Mouse (Mus musculus): ENCODE results near the gene Zfp709. TPM values are rescaled to one million over a fixed set of nuclear protein-coding genes. Genes with fewer than 3 reads are reported as not detected.
"Not testable (repeated sequence)": the region's sequence is repeated elsewhere in the genome, so short reads cannot be mapped to it uniquely, and the experiment has no call there.

The Zfp709 gene
- polyA plus RNA-seq, 1 experiment from 2014 or later: 7.1 TPM

- 81% methylated on average over 9 of the region's 10 CpGs for WGBS
- not testable (repeated sequence) for H3K4me2 ChIP-seq (ENCODE audit: low read depth, low read length); H3K9me3 ChIP-seq (ENCODE audit: control insufficient read depth, low read length); H3K36me3 ChIP-seq (ENCODE audit: control insufficient read depth, insufficient read depth, low read length); H3K27ac ChIP-seq (replicated peaks; ENCODE audit: low read depth, low read length); DNase-seq (ENCODE audit: low spot score); ATAC-seq (ENCODE audit: low read depth); H3K9ac ChIP-seq (ENCODE audit: low read depth, low read length); H3K4me1 ChIP-seq (ENCODE audit: control insufficient read depth, insufficient read depth, low read length); H3K27me3 ChIP-seq (replicated peaks; ENCODE audit: control insufficient read depth, insufficient read depth, low read length); H3K4me3 ChIP-seq (ENCODE audit: low read depth, low read length)
These were observed 25.0 kb upstream of the Zfp709 start for GRCm38 (mm10) chr8:71856630-71857328.

- not testable (repeated sequence) for H3K36me3 ChIP-seq (ENCODE audit: control insufficient read depth, insufficient read depth, low read length); H3K4me2 ChIP-seq (ENCODE audit: low read depth, low read length); H3K9ac ChIP-seq (ENCODE audit: low read depth, low read length); H3K4me1 ChIP-seq (ENCODE audit: control insufficient read depth, insufficient read depth, low read length); DNase-seq (ENCODE audit: low spot score); H3K4me3 ChIP-seq (ENCODE audit: low read depth, low read length); H3K9me3 ChIP-seq (ENCODE audit: control insufficient read depth, low read length); H3K27me3 ChIP-seq (replicated peaks; ENCODE audit: control insufficient read depth, insufficient read depth, low read length); H3K27ac ChIP-seq (replicated peaks; ENCODE audit: low read depth, low read length)
- ATAC-seq (ENCODE audit: low read depth): 0 out of 2 replicates have a peak, but pooled peaks have one; percentile 41
- 74% methylated on average over 2 of the region's 2 CpGs for WGBS
These were observed 24.5 kb upstream of the Zfp709 start for GRCm38 (mm10) chr8:71857364-71857763.

- not testable (repeated sequence) for H3K4me2 ChIP-seq (ENCODE audit: low read depth, low read length); ATAC-seq (ENCODE audit: low read depth); H3K4me1 ChIP-seq (ENCODE audit: control insufficient read depth, insufficient read depth, low read length); H3K9ac ChIP-seq (ENCODE audit: low read depth, low read length); H3K4me3 ChIP-seq (ENCODE audit: low read depth, low read length); H3K9me3 ChIP-seq (ENCODE audit: control insufficient read depth, low read length); H3K27me3 ChIP-seq (replicated peaks; ENCODE audit: control insufficient read depth, insufficient read depth, low read length); DNase-seq (ENCODE audit: low spot score); H3K27ac ChIP-seq (replicated peaks; ENCODE audit: low read depth, low read length); H3K36me3 ChIP-seq (ENCODE audit: control insufficient read depth, insufficient read depth, low read length)
- WGBS: 78% methylated on average over 1 of the region's 1 CpGs
These were observed 20.3 kb upstream of the Zfp709 start for GRCm38 (mm10) chr8:71861551-71861950.

GRCm38 (mm10) chr8:71862038-71862437 is 19.8 kb upstream of the Zfp709 start:
- not testable (repeated sequence) for H3K4me1 ChIP-seq (ENCODE audit: control insufficient read depth, insufficient read depth, low read length); H3K4me2 ChIP-seq (ENCODE audit: low read depth, low read length); H3K36me3 ChIP-seq (ENCODE audit: control insufficient read depth, insufficient read depth, low read length); H3K4me3 ChIP-seq (ENCODE audit: low read depth, low read length); H3K9ac ChIP-seq (ENCODE audit: low read depth, low read length); DNase-seq (ENCODE audit: low spot score); H3K27me3 ChIP-seq (replicated peaks; ENCODE audit: control insufficient read depth, insufficient read depth, low read length); H3K27ac ChIP-seq (replicated peaks; ENCODE audit: low read depth, low read length); H3K9me3 ChIP-seq (ENCODE audit: control insufficient read depth, low read length); ATAC-seq (ENCODE audit: low read depth)

- not testable (repeated sequence) for H3K4me1 ChIP-seq (ENCODE audit: control insufficient read depth, insufficient read depth, low read length); H3K9ac ChIP-seq (ENCODE audit: low read depth, low read length); H3K4me3 ChIP-seq (ENCODE audit: low read depth, low read length); ATAC-seq (ENCODE audit: low read depth); H3K9me3 ChIP-seq (ENCODE audit: control insufficient read depth, low read length); DNase-seq (ENCODE audit: low spot score); H3K27me3 ChIP-seq (replicated peaks; ENCODE audit: control insufficient read depth, insufficient read depth, low read length); H3K36me3 ChIP-seq (ENCODE audit: control insufficient read depth, insufficient read depth, low read length); H3K27ac ChIP-seq (replicated peaks; ENCODE audit: low read depth, low read length); H3K4me2 ChIP-seq (ENCODE audit: low read depth, low read length)
- 51% methylated on average over 11 of the region's 11 CpGs for WGBS
These were observed 18.8 kb downstream of the Zfp709 start for GRCm38 (mm10) chr8:71900666-71901065.

- H3K4me1 ChIP-seq (ENCODE audit: control insufficient read depth, insufficient read depth, low read length); H3K9ac ChIP-seq (ENCODE audit: low read depth, low read length); ATAC-seq (ENCODE audit: low read depth); H3K27me3 ChIP-seq (replicated peaks; ENCODE audit: control insufficient read depth, insufficient read depth, low read length); H3K36me3 ChIP-seq (ENCODE audit: control insufficient read depth, insufficient read depth, low read length); H3K27ac ChIP-seq (replicated peaks; ENCODE audit: low read depth, low read length); H3K9me3 ChIP-seq (ENCODE audit: control insufficient read depth, low read length); DNase-seq (ENCODE audit: low spot score); H3K4me2 ChIP-seq (ENCODE audit: low read depth, low read length); H3K4me3 ChIP-seq (ENCODE audit: low read depth, low read length): not testable (repeated sequence)
- 67% methylated on average over 1 of the region's 1 CpGs for WGBS
These were observed 21.3 kb downstream of the Zfp709 start for GRCm38 (mm10) chr8:71903084-71903483.

GRCm38 (mm10) chr8:71906809-71907208 is 25.0 kb downstream of the Zfp709 start:
- Histone ChIP-seq H3K9me3 (ENCODE audit: control insufficient read depth, low read length) (peaks cover 6% of the 10 kb centered on the region; the same call in 1 of the 2 replicates), H3K27me3 (replicated peaks; ENCODE audit: control insufficient read depth, insufficient read depth, low read length) (no peaks in the 10 kb centered on the region), H3K4me3 (ENCODE audit: low read depth, low read length) (no peak overlapping the region), H3K4me2 (ENCODE audit: low read depth, low read length) (no peak overlapping the region), H3K9ac (ENCODE audit: low read depth, low read length) (no peak overlapping the region), H3K4me1 (ENCODE audit: control insufficient read depth, insufficient read depth, low read length) (no peaks in the 10 kb centered on the region), H3K27ac (replicated peaks; ENCODE audit: low read depth, low read length) (no peak overlapping the region), H3K36me3 (ENCODE audit: control insufficient read depth, insufficient read depth, low read length) (no peaks in the 10 kb centered on the region)
- DNase-seq (ENCODE audit: low spot score) (no peak), ATAC-seq (ENCODE audit: low read depth) (no peak)
- WGBS: 94% methylated on average over 1 of the region's 1 CpGs

GRCm38 (mm10) chr8:71907798-71908257 is 26.0 kb downstream of the Zfp709 start:
- Histone ChIP-seq H3K9me3 (ENCODE audit: control insufficient read depth, low read length) (peaks cover 6% of the 10 kb centered on the region; the same call in 1 of the 2 replicates), H3K4me1 (ENCODE audit: control insufficient read depth, insufficient read depth, low read length) (no peaks in the 10 kb centered on the region), H3K4me2 (ENCODE audit: low read depth, low read length) (peak overlapping the region; percentile 60), H3K27ac (replicated peaks; ENCODE audit: low read depth, low read length) (peak overlapping the region; percentile 97), H3K27me3 (replicated peaks; ENCODE audit: control insufficient read depth, insufficient read depth, low read length) (no peaks in the 10 kb centered on the region), H3K4me3 (ENCODE audit: low read depth, low read length) (peak overlapping the region; percentile 72), H3K36me3 (ENCODE audit: control insufficient read depth, insufficient read depth, low read length) (no peaks in the 10 kb centered on the region), H3K9ac (ENCODE audit: low read depth, low read length) (no peak overlapping the region)
- ATAC-seq (ENCODE audit: low read depth): no peak
- DNase-seq (ENCODE audit: low spot score): no peak
- 98% methylated on average over 5 of the region's 5 CpGs for WGBS
